Mouse (Mus musculus): ENCODE results near the gene Ubfd1.

GRCm38 (mm10) chr7:122065656-122066055 lies 1.3 kb upstream of the Ubfd1 start:
- TF ChIP-seq CTCF (IDR thresholded peaks at IDR 0.05): no peak
- TF ChIP-seq EP300 (IDR thresholded peaks at IDR 0.05): no peak

Data from lung, postnatal 0 days (tissue).